Mouse (Mus musculus) stomach, embryonic 16.5 days (tissue): ENCODE results near the gene Grifin. TPM values are rescaled to one million over a fixed set of nuclear protein-coding genes. Genes with fewer than 3 reads are reported as not detected.

ENCODE experiments used
- ATAC-seq: fragments of 200-750 bp; cut with Nextera tagmentation; 2 replicates; pipeline ENCODE4 v1.8.0; 2017; ENCODE audit warnings: moderate number of reproducible peaks, moderate TSS enrichment; ENCODE audit not compliant: insufficient read depth, low FRiP score
- H3K27ac ChIP-seq: fragments of 300-500 bp; sonication (generic); 2 replicates; pipeline ENCODE4 v1.5.1; 2014; ENCODE audit warnings: low read length
- H3K27me3 ChIP-seq: fragments of 300-500 bp; sonication (generic); 2 replicates; pipeline ENCODE4 v1.6.1; 2014; ENCODE audit warnings: low read length, control low read depth, mixed read lengths; ENCODE audit not compliant: control insufficient read depth, insufficient read depth
- H3K36me3 ChIP-seq: fragments of 300-500 bp; sonication (generic); 2 replicates; pipeline ENCODE4 v1.6.1; 2014; ENCODE audit warnings: low read length; ENCODE audit not compliant: control insufficient read depth, insufficient read depth
- H3K4me1 ChIP-seq: fragments of 300-500 bp; sonication (generic); 2 replicates; pipeline ENCODE4 v1.6.1; 2014; ENCODE audit warnings: low read length, control low read depth, mixed read lengths; ENCODE audit not compliant: control insufficient read depth, insufficient read depth
- H3K4me2 ChIP-seq: fragments of 300-500 bp; sonication (generic); 2 replicates; pipeline ENCODE4 v1.6.1; 2014; ENCODE audit warnings: low read depth, low read length, mixed read lengths
- H3K4me3 ChIP-seq: fragments of 300-500 bp; sonication (generic); replicated peaks from 2 replicates; pipeline ENCODE4 v1.5.1; 2014; ENCODE audit warnings: mild to moderate bottlenecking, low read length
- H3K9ac ChIP-seq: fragments of 300-500 bp; sonication (generic); 2 replicates; pipeline ENCODE4 v1.6.1; 2014; ENCODE audit warnings: low read length
- H3K9me3 ChIP-seq: fragments of 300-500 bp; sonication (generic); replicated peaks from 2 replicates; pipeline ENCODE4 v1.6.1; 2016; ENCODE audit warnings: low read length, control low read depth; ENCODE audit not compliant: control insufficient read depth
- WGBS: fragments of 180-500 bp; shearing (Covaris S2); extraction: QIAGEN DNeasy Blood & Tissue Kit; methylation state at CpG from one replicate; pipeline ENCODE4 v1.1.7; 2014; 5-methylcytosine and 5-hydroxymethylcytosine counted together
- polyA plus RNA-seq: library from polyadenylated mRNA; unstranded; fragments of >200 nt; fragmentation: Nextera tagmentation; extraction: Ambion mirVana; gene quantifications from 2 replicates; pipeline ENCODE4 v1.2.1, GENCODE M21; 2015

Grifin gene
- polyA plus RNA-seq, 1 experiment from 2014 or later, result 0.71 TPM

- no peaks in the 10 kb centered on the region for H3K9me3 ChIP-seq
- peak overlapping the region; percentile 57; the same call in 1 of the 2 replicates for H3K27ac ChIP-seq
- 31% methylated on average over 7 of the region's 7 CpGs for WGBS
- peak overlapping the region; percentile 43 for H3K9ac ChIP-seq
- H3K36me3 ChIP-seq, result no peaks in the 10 kb centered on the region
- no peak overlapping the region for H3K4me3 ChIP-seq
- H3K4me2 ChIP-seq, result 0 out of 2 replicates have a peak overlapping the region, but pooled peaks have one; percentile 9
- no peaks in the 10 kb centered on the region for H3K27me3 ChIP-seq
- H3K4me1 ChIP-seq, result peaks cover 24% of the 10 kb centered on the region
- ATAC-seq, result no peak; the same call in 1 of the 2 replicates
Measured at GRCm38 (mm10) chr5:140514799-140515486, 49.9 kb downstream of the Grifin start.

GRCm38 (mm10) chr5:140513921-140514320 lies 51.0 kb downstream of the Grifin start:
- H3K4me2 ChIP-seq, result no peak overlapping the region
- no peaks in the 10 kb centered on the region for H3K9me3 ChIP-seq
- no peak overlapping the region for H3K4me3 ChIP-seq
- H3K27me3 ChIP-seq, result no peaks in the 10 kb centered on the region
- no peak for ATAC-seq
- H3K9ac ChIP-seq, result no peak overlapping the region
- peak overlapping the region; percentile 57; the same call in 1 of the 2 replicates for H3K27ac ChIP-seq
- no peaks in the 10 kb centered on the region for H3K36me3 ChIP-seq
- 73% methylated on average over 8 of the region's 8 CpGs for WGBS
- H3K4me1 ChIP-seq, result peaks cover 26% of the 10 kb centered on the region

Other genes with a start within 250 kb of the Grifin start
- 37.4 and 38.6 TPM in 2 replicates for gene Mad1l1, start 243.5 kb downstream of the Grifin start, polyA plus RNA-seq
- 37.0 and 38.4 TPM in 2 replicates for gene Nudt1, start 243.4 kb downstream of the Grifin start, polyA plus RNA-seq
- gene Mrm2, start 233.2 kb downstream of the Grifin start, polyA plus RNA-seq, result 16.0 and 17.2 TPM in 2 replicates
- 17.9 and 19.3 TPM in 2 replicates for gene Snx8, start 175.8 kb downstream of the Grifin start, polyA plus RNA-seq
- gene Eif3b, start 145.7 kb downstream of the Grifin start, polyA plus RNA-seq, result 64.3 and 72.7 TPM in 2 replicates
- gene Gm4869, start 119.4 kb downstream of the Grifin start, polyA plus RNA-seq, result not detected in 2 replicates
- gene Chst12, start 59.5 kb downstream of the Grifin start, polyA plus RNA-seq, result 22.6 and 27.4 TPM in 2 replicates
- gene Lfng, start 42.2 kb upstream of the Grifin start, polyA plus RNA-seq, result 21.5 and 21.6 TPM in 2 replicates
- gene Ttyh3, start 84.0 kb upstream of the Grifin start, polyA plus RNA-seq, result 13.8 and 17.8 TPM in 2 replicates
- gene Iqce, start 137.3 kb upstream of the Grifin start, polyA plus RNA-seq, result 19.2 and 21.1 TPM in 2 replicates
- gene Brat1, start 139.9 kb upstream of the Grifin start, polyA plus RNA-seq, result 20.4 and 20.7 TPM in 2 replicates
- 1.00 and 1.2 TPM in 2 replicates for gene Amz1, start 159.1 kb upstream of the Grifin start, polyA plus RNA-seq